Mouse (Mus musculus): ENCODE measurements around the gene Ift27. TPM values are rescaled to one million over a fixed set of nuclear protein-coding genes. Genes with fewer than 3 reads are reported as not detected.

Ift27 gene
- polyA plus RNA-seq (2017; shearing (Covaris generic)), result 40.1 TPM

DNA sequence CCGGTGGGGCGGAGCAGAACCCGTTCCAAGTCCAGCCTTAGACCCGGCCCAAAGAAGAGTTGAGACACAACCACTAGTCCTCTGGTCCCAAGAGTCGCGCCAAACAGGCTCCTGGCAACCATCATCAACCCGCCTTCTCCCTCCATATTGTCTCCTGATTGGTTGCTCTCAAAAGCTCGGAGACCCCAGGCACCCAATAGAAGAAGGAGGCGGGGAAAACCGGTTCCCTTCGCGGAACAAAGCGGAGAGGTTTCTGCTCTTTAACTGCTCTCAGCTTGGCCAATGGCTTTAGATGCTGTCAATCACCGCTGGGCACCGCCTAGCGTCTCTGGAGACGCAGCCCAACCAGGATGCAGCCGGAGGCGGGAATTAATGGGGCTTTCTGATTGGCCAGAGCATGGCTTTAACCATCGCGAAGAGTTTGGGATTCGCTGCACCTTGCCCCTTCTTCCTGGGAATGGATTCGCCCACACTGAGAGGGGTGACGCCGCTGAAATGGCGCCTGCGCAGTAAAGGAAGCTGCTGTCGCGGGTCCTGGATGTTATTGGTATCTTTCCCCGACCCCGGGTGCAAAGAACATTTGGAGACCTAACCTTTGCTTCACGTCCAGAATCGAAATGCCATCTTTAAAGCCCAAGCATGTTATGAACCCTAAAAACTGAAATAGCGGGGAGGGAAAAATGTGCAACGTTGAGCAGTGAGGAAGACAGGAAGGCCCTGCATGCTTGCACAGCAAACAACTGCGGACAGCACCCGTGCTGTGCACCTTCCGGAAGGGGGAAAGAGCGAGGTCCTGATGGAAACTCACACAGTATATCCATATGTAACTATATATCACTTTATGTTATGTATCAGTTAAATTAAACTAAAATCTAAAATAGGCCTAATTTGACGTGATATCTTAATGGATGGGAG lies at the start of gene Ift27:
TSS of gene Ift27 (minus strand) at position 136 of the 915 bp plus-strand sequence.

DNA sequence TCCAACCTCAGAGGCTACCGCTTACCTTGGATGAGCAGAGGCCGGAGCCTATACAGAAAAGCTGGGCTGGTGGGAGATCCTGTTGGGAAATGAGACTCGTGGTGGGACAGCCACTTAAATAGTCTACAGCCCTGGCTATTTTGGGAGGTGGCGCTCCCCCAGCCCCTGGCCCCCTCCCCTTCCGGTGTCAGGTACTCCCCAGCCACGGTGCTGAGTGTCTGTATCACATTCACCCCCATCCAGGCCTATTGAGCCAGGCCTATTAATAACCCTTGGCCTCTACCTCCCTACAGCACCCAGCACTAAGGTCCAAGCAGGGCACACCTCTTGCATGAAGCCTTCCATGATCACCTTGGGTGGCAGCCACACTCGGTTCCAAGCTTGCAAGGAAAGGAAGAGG lies 32.4 kb upstream of the Ift27 start, which contains the start of gene Pvalb:
TSS of gene Pvalb (minus strand) at position 89 of the 400 bp plus-strand sequence.

DNA sequence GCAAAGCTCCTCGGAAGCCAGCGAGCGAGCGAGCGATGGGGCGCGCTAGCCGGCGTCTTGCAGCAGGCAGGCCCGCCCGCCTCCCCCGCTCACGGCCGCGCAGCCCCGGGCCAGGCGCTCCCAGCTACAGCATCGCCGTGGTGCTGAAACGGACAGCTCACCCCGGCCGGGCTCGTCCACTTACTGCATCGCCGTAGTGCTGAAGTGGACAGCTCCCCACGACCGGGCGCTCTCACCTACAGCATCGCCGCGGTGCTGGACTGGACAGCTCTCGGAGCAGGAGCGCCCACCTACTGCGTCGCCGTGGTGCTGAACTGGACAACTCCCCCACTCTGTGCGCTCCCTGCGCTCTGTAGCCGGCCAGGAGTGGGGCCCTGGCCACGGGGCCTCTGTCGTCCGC lies 54.2 kb downstream of the Ift27 start, which contains the start of gene Cacng2:
TSS of gene Cacng2 (minus strand) at position 325 of the 400 bp plus-strand sequence.

Other genes with a start within 250 kb of the Ift27 start
- 133 TPM for gene Txn2, start 245.1 kb downstream of the Ift27 start, polyA plus RNA-seq (2017; shearing (Covaris generic))
- gene Foxred2, start 217.4 kb downstream of the Ift27 start, polyA plus RNA-seq (2017; shearing (Covaris generic)), result 3.0 TPM
- gene Eif3d, start 203.3 kb downstream of the Ift27 start, polyA plus RNA-seq (2017; shearing (Covaris generic)), result 153 TPM
- gene Cacng2, start 54.1 kb downstream of the Ift27 start, polyA plus RNA-seq (2017; shearing (Covaris generic)), result not detected
- gene Pvalb, start 32.3 kb upstream of the Ift27 start, polyA plus RNA-seq (2017; shearing (Covaris generic)), result not detected
- gene Ncf4, start 70.7 kb upstream of the Ift27 start, polyA plus RNA-seq (2017; shearing (Covaris generic)), result 94.7 TPM
- gene Csf2rb2, start 131.6 kb upstream of the Ift27 start, polyA plus RNA-seq (2017; shearing (Covaris generic)), result not detected
- gene Csf2rb, start 151.6 kb upstream of the Ift27 start, polyA plus RNA-seq (2017; shearing (Covaris generic)), result not detected
- not detected for gene Tex33, start 221.8 kb upstream of the Ift27 start, polyA plus RNA-seq (2017; shearing (Covaris generic))
- 0.36 TPM for gene Tst, start 231.8 kb upstream of the Ift27 start, polyA plus RNA-seq (2017; shearing (Covaris generic))
- 5.0 TPM for gene Mpst, start 232.3 kb upstream of the Ift27 start, polyA plus RNA-seq (2017; shearing (Covaris generic))

All from effector memory CD4-positive, alpha-beta T cell, adult 5 months (primary cell).